Mouse (Mus musculus): ENCODE data around the gene Cmss1.

DNA sequence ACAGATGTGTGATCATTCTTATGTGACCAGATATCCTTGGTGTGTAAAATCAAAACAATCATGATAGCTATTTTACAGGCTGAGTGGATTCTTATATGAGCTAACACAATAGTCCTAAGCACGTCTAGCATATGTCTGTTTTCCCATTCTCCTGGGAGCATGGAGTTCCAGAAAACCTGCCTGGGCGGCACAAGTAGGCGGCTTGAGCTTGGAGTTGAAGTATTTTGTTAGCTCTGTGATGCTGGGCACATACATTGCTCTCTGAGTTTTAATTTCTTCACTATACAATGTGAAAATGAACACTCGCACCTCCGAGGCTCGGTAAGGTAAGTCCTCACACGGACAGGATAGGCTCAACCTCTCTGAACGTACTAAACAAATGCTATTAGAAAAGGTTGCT lies 116.0 kb downstream of the Cmss1 start:
- no peak for TF ChIP-seq POLR2A (IDR thresholded peaks at IDR 0.05; ENCODE audit: low read depth, low read length)
- TF ChIP-seq CTCF (IDR thresholded peaks at IDR 0.05; ENCODE audit: extremely low read depth, insufficient read depth, insufficient read length, insufficient replicate concordance) = no peak
